Mouse (Mus musculus): Measurements from ENCODE around the gene Nav2. TPM values are rescaled to one million over a fixed set of nuclear protein-coding genes. Genes with fewer than 3 reads are reported as not detected.
A peak's percentile ranks its signal among the peaks of the same experiment; 100 is the strongest.

Gene Nav2
- polyA plus RNA-seq, 1 experiment from 2014 or later, result 25.8 TPM

GRCm38 (mm10) chr7:49046347-49046989 is 138.0 kb downstream of the Nav2 start:
- 49% methylated on average over 6 of the region's 6 CpGs for WGBS
- H3K27ac ChIP-seq, result peak overlapping the region; percentile 41; the same call in 1 of the 2 replicates
- no peak overlapping the region for H3K4me3 ChIP-seq
- H3K9me3 ChIP-seq (replicated peaks), result no peaks in the 10 kb centered on the region
- H3K4me1 ChIP-seq, result peaks cover 77% of the 10 kb centered on the region
- no peak overlapping the region for H3K4me2 ChIP-seq (replicated peaks)
- no peaks in the 10 kb centered on the region for H3K27me3 ChIP-seq
- H3K9ac ChIP-seq, result no peak overlapping the region
- no peaks in the 10 kb centered on the region for H3K36me3 ChIP-seq
- ATAC-seq (ENCODE audit: low FRiP score), result no peak

- no peak for ATAC-seq (ENCODE audit: low FRiP score)
- no peak overlapping the region for H3K4me2 ChIP-seq (replicated peaks)
- H3K27ac ChIP-seq, result no peak overlapping the region
- H3K9ac ChIP-seq, result no peak overlapping the region
- H3K36me3 ChIP-seq, result no peaks in the 10 kb centered on the region
- H3K27me3 ChIP-seq, result no peaks in the 10 kb centered on the region
- H3K4me1 ChIP-seq, result peaks cover 77% of the 10 kb centered on the region
- WGBS, result 50% methylated on average over 8 of the region's 8 CpGs
- H3K4me3 ChIP-seq, result no peak overlapping the region
- H3K9me3 ChIP-seq (replicated peaks), result no peaks in the 10 kb centered on the region
These were observed 138.8 kb downstream of the Nav2 start for GRCm38 (mm10) chr7:49047336-49047735.

DNA sequence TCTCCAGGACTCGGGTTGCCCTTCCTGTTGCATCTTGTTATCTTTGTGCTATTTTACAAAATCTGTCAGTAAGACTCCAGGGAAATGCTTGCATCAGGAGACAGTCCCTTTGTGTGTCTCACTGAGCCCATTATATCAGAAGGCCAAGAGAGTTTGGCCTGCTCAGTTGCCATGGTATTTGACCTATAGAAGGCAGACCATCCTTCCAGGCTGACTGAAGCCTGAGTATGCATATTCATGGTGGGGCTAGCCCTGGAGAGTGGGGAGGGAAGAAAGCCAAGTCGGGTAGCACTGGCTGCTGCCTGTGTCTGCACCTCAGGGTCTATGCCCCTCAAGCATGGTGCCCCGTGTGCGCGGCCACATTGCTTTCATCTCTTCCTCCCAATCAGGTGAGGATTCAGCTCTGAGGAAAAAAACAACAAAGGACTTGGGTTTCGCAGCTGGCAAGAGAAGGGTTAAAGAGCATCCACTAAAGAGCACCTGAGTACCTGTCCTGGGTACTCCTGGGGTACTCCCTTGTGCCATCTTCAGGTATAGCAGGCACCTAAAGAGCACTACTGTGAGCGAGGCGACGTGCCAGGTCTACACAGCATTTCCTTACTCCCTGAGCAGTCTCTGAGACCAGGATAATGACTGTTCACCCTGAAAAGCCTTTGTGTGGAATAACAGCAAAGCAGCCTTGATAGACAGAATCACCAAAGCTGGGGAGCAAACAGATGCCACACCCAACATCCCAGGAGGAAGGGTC is 144.5 kb downstream of the Nav2 start:
- Histone ChIP-seq H3K27me3 (no peaks in the 10 kb centered on the region), H3K4me3 (no peak overlapping the region), H3K9me3 (replicated peaks) (no peaks in the 10 kb centered on the region), H3K4me2 (replicated peaks) (0 out of 2 replicates have a peak overlapping the region, but pooled peaks have one; percentile 3), H3K9ac (no peak overlapping the region), H3K36me3 (no peaks in the 10 kb centered on the region), H3K4me1 (peaks cover 61% of the 10 kb centered on the region), H3K27ac (peak overlapping the region; percentile 31; the same call in 1 of the 2 replicates)
- peak; percentile 80 for ATAC-seq (ENCODE audit: low FRiP score)
- 48% methylated on average over 9 of the region's 9 CpGs for WGBS

GRCm38 (mm10) chr7:49055273-49055672 is 146.8 kb downstream of the Nav2 start:
- Histone ChIP-seq H3K9me3 (replicated peaks) (no peaks in the 10 kb centered on the region), H3K9ac (no peak overlapping the region), H3K4me3 (no peak overlapping the region), H3K36me3 (no peaks in the 10 kb centered on the region), H3K4me1 (peaks cover 50% of the 10 kb centered on the region), H3K27ac (no peak overlapping the region), H3K4me2 (replicated peaks) (no peak overlapping the region), H3K27me3 (no peaks in the 10 kb centered on the region)
- peak; percentile 58 for ATAC-seq (ENCODE audit: low FRiP score)
- WGBS, result 68% methylated on average over 10 of the region's 10 CpGs

DNA sequence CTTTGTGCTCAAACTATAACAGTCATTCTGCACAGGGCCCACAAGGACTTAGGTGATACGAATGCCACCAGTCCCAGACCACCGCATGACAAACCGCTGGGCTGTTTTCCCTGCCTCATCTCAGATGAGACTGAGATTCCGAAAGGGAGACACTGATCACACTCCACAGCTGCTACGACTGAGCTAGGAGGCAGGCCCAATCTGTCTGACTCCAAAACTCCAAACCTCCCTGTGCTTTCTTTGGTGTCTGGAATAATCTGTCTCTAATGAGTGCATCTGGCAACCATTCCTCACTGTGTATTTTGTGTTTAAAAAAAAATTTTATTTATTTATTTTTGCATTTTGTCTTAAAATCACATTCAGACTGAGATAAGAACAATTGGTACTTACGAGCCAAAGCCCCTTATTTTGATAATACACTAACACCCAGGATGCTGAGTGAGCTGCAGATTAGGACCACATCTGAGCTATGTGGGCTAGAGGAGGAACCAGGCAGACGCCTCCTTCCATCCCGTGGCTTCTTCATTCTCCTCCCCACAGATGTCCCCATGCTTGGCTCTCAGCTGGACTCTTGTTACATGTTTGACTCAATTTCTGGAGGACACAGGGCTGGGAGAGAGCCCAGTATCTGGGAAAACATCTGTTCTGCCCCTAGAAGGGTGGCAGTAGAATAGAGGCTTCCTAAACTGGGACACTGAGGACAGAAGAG is 149.9 kb downstream of the Nav2 start:
- ATAC-seq (ENCODE audit: low FRiP score), result no peak
- Histone ChIP-seq H3K4me3 (no peak overlapping the region), H3K4me2 (replicated peaks) (no peak overlapping the region), H3K4me1 (peaks cover 29% of the 10 kb centered on the region), H3K9ac (no peak overlapping the region), H3K36me3 (no peaks in the 10 kb centered on the region), H3K27ac (no peak overlapping the region), H3K27me3 (no peaks in the 10 kb centered on the region), H3K9me3 (replicated peaks) (no peaks in the 10 kb centered on the region)
- WGBS, result 79% methylated on average over 8 of the region's 8 CpGs

DNA sequence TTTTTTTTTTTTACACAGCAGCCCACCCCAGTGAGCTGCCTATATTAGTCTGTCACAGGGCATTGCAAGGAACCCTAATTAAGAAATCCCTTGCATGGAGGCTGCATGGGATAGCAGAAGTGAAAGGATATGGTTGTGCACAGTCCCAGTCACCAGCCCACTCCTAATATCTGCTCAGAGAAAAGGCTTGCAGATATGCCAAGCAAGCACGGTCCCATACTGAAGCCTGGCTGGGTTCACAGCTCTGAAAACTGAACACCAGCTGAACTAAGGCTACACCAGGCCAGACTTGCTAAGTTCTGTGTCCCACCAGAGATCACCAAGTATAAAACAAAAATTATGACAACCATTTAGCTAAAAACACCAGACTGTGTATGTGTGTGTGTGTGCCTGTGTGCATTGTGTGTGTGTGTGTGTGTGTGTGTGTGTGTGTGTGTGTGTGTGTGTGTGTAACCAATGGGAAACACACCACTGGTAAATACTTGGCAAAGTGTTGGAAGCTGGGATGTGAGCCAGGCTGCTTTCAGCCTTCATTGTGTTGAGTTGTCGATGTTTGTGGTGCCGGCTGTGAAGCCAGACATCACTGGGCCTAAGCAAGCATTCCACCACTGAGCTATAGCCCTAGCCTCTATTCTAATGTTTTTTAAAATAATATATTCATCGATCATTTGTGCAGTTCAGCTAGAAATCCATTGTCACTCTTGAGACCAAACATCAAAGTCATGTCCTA is 156.4 kb downstream of the Nav2 start:
- Histone ChIP-seq H3K4me1 (peaks cover 61% of the 10 kb centered on the region), H3K4me2 (replicated peaks) (no peak overlapping the region), H3K36me3 (no peaks in the 10 kb centered on the region), H3K27ac (peak overlapping the region; percentile 83), H3K27me3 (no peaks in the 10 kb centered on the region), H3K9ac (no peak overlapping the region), H3K9me3 (replicated peaks) (no peaks in the 10 kb centered on the region), H3K4me3 (no peak overlapping the region)
- WGBS, result 66% methylated on average over 4 of the region's 4 CpGs
- ATAC-seq (ENCODE audit: low FRiP score), result peak; percentile 27

- no peaks in the 10 kb centered on the region for H3K27me3 ChIP-seq
These were observed 157.3 kb downstream of the Nav2 start for GRCm38 (mm10) chr7:49065621-49066475.

DNA sequence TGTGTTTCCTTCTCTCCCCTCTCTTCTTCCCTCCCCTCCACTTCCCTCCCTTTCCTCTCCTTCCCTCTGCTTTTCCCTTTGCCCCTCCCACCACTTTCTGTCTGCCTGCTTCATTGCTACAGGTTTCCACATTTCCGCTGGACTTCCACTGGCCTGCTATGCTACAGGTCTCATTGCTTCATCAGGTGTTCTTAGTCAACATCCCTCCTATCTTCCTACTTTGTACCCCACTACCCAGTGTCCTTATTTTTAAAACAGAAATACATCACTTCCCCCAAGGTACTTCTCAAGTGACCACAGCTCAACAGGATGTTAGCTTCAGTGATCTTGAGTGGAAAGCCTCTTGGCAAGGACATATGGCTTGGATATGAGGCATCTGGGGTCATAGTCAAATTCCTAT is 158.3 kb downstream of the Nav2 start:
- ATAC-seq (ENCODE audit: low FRiP score), result no peak
- Histone ChIP-seq H3K4me2 (replicated peaks) (no peak overlapping the region), H3K27me3 (no peaks in the 10 kb centered on the region), H3K4me1 (peaks cover 79% of the 10 kb centered on the region), H3K9ac (no peak overlapping the region), H3K9me3 (replicated peaks) (no peaks in the 10 kb centered on the region), H3K4me3 (no peak overlapping the region), H3K36me3 (no peaks in the 10 kb centered on the region), H3K27ac (peak overlapping the region; percentile 83; the same call in 1 of the 2 replicates)
- 79% methylated on average over 1 of the region's 1 CpGs for WGBS

More at GRCm38 (mm10) chr7:49065621-49066475, 157.3 kb downstream of the Nav2 start:
- Histone ChIP-seq H3K36me3 (no peaks in the 10 kb centered on the region), H3K27ac (peak overlapping the region; percentile 83), H3K4me1 (peaks cover 69% of the 10 kb centered on the region), H3K9ac (0 out of 2 replicates have a peak overlapping the region, but pooled peaks have one; percentile 33), H3K4me3 (no peak overlapping the region), H3K4me2 (replicated peaks) (no peak overlapping the region), H3K9me3 (replicated peaks) (no peaks in the 10 kb centered on the region)
- whole genome bisulfite sequencing, result 30% methylated on average over 9 of the region's 9 CpGs
- peak; percentile 59 for ATAC-seq (ENCODE audit: low FRiP score)

DNA sequence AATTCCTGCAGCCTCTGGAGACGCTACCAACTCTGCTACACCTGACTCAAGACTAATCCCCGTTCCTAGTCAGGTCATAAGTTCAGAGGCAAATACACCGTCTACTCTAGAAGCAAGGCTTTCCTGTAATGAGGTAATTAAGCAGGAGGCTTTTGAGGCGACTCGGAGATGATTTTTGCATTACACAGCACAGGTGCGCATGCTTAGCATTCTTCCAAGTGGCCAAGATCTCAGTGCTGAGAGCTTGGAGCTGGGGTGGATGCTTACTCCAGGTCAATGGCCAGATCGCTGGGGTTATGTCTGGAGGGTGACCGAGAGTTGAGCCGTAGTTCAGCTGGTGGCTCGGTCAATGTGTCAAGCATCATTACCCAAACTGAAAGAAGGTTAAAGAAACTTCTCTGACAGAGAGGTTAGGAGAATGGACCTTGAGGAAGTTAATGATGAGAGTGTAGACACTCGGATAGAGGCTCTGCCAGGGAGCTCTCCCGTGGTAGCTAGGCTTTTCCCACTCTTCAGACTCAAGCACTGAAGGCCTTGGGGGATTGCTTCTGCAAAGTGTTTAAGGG is 161.0 kb downstream of the Nav2 start:
- H3K9me3 ChIP-seq (replicated peaks), result no peaks in the 10 kb centered on the region
- no peak overlapping the region for H3K4me2 ChIP-seq (replicated peaks)
- ATAC-seq (ENCODE audit: low FRiP score), result no peak
- no peak overlapping the region for H3K9ac ChIP-seq
- H3K4me3 ChIP-seq, result no peak overlapping the region
- no peaks in the 10 kb centered on the region for H3K36me3 ChIP-seq
- WGBS, result 43% methylated on average over 12 of the region's 12 CpGs
- H3K27ac ChIP-seq, result 0 out of 2 replicates have a peak overlapping the region, but pooled peaks have one; percentile 30
- peaks cover 75% of the 10 kb centered on the region for H3K4me1 ChIP-seq
- no peaks in the 10 kb centered on the region for H3K27me3 ChIP-seq

- no peaks in the 10 kb centered on the region for H3K36me3 ChIP-seq
- WGBS, result 58% methylated on average over 1 of the region's 1 CpGs
These were observed 162.1 kb downstream of the Nav2 start for GRCm38 (mm10) chr7:49070621-49071020.

DNA sequence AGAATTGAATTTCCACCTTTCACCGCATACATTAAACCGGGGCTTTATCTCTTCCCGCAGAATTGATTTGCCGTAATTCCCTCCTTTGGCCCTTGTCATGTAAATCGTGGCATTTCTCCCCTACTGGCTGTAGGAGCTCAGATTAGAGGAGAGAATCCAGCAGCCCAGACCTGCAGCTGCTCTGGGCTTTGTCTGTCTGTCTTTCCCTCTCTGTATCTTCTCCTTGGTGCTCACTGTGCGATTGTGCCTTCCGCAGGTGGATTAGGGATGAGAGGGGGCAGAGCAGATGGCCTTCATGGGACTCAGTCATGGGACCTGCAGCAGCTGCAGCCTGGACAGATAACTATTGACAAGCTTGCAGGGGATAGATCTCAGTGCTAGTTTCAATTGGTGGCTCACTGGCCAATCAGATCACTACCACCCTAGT is 162.6 kb downstream of the Nav2 start:
- Histone ChIP-seq H3K27me3 (no peaks in the 10 kb centered on the region), H3K9ac (no peak overlapping the region), H3K4me2 (replicated peaks) (no peak overlapping the region), H3K4me3 (no peak overlapping the region), H3K9me3 (replicated peaks) (no peaks in the 10 kb centered on the region), H3K27ac (peak overlapping the region; percentile 60), H3K4me1 (peaks cover 75% of the 10 kb centered on the region), H3K36me3 (no peaks in the 10 kb centered on the region)
- ATAC-seq (ENCODE audit: low FRiP score), result peak; percentile 58
- WGBS, result 6% methylated on average over 7 of the region's 7 CpGs

More at GRCm38 (mm10) chr7:49070621-49071020, 162.1 kb downstream of the Nav2 start:
- Histone ChIP-seq H3K4me3 (no peak overlapping the region), H3K4me1 (peaks cover 75% of the 10 kb centered on the region), H3K27ac (peak overlapping the region; percentile 60; the same call in 1 of the 2 replicates), H3K9me3 (replicated peaks) (no peaks in the 10 kb centered on the region), H3K27me3 (no peaks in the 10 kb centered on the region), H3K9ac (no peak overlapping the region), H3K4me2 (replicated peaks) (no peak overlapping the region)
- ATAC-seq (ENCODE audit: low FRiP score), result no peak

All from hindbrain, embryonic 12.5 days (tissue).